Mouse (Mus musculus): ENCODE measurements around the gene Cpvl.

Gene Cpvl

GRCm38 (mm10) chr6:53937143-53938134, 41.0 kb downstream of the Cpvl start:
- DNase-seq (ENCODE audit: low read depth, low spot score) = no peak

- DNase-seq (ENCODE audit: low read depth, low spot score) = no peak
Measured at GRCm38 (mm10) chr6:53931605-53932004, 46.9 kb downstream of the Cpvl start.

GRCm38 (mm10) chr6:53929858-53930257, 48.6 kb downstream of the Cpvl start:
- no peak for DNase-seq (ENCODE audit: low read depth, low spot score)

GRCm38 (mm10) chr6:53926197-53926596, 52.3 kb downstream of the Cpvl start:
- DNase-seq (ENCODE audit: low read depth, low spot score) = no peak

- no peak for DNase-seq (ENCODE audit: low read depth, low spot score)
Measured at GRCm38 (mm10) chr6:53925192-53925591, 53.3 kb downstream of the Cpvl start.

GRCm38 (mm10) chr6:53920041-53920440, 58.4 kb downstream of the Cpvl start:
- no peak for DNase-seq (ENCODE audit: low read depth, low spot score)

GRCm38 (mm10) chr6:53917026-53917558, 61.4 kb downstream of the Cpvl start:
- no peak for DNase-seq (ENCODE audit: low read depth, low spot score)

GRCm38 (mm10) chr6:53915347-53915746, 63.1 kb downstream of the Cpvl start:
- DNase-seq (ENCODE audit: low read depth, low spot score) = no peak

DNA sequence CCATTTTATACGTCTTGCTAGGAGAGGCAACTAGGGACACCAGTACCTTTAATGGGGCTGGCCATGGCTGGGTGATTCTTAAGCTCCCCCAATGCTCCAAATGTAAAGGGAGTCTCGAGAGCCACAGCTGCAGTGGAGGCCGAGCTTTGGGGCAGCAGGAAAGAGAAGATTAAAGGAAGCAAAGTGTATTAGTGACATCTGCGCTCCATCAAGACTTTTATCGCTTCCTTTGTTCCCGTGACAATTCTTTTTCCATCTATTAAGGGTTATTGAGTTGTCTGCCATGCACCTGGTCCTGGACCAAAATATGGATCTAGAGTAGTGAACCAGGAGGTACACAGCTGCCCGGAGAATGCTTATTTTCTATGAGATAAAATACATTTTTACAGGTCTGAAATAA, 65.3 kb downstream of the Cpvl start:
- DNase-seq (ENCODE audit: low read depth, low spot score) = no peak

- no peak for DNase-seq (ENCODE audit: low read depth, low spot score)
Measured at GRCm38 (mm10) chr6:53912112-53912782, 66.2 kb downstream of the Cpvl start.

DNA sequence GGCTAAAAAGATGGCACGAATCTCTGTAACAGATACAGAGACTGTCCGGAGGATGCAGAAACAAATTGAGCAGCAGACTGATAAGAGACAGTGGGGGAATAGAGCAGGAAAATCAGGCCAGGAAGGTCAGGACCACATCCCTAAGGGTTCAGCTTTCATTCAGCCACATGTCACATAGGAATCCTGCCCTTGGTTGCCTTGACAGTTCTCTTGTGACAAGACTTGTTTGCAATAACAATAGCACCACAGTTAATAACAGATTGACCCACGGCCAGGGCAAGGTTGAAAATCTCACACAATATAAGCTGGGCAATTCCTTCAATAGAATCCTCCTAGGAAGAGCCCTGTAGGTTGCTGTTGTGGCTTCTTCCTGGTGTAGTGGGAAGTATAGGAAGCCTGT, 68.5 kb downstream of the Cpvl start:
- DNase-seq (ENCODE audit: low read depth, low spot score) = no peak

DNA sequence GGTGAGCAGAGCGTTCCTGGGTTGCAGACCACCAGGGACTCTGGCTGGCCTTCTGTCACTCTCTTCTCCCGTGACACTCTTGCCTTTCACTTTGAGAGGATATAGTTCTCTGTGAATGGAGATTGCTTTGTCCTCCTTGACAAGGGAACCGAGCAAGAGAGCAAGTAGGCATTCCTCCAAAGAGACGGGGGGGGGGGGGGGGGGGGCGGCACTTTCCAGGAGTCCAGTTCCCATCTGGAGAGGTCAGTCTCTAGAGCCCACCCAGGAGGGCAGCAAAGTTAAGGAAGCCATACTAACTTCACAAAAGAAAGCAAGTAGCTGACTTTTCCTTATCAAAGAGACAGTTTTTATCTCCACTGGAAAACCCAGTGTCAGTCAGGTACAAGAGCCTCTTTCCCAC, 69.0 kb downstream of the Cpvl start:
- no peak for DNase-seq (ENCODE audit: low read depth, low spot score)

DNA sequence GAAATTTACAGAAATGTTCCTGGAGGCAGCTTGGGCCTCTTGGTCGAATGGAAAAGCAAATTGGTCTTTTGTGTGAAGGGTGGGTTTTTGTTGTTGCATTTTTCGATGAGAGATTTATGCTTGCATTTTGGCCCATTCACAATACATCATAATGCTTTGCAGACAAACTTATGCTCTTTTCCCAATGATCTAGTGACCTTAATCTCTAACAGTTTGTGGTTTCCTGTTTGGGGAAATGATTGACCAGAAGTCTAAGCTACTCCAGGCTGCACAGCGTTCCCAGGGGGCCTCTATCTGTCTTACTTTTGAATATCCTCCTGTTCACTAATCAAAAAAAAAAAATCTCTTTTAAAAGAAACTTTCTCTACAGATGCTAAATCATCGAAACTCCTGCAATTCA, 71.6 kb downstream of the Cpvl start:
- no peak for DNase-seq (ENCODE audit: low read depth, low spot score)

DNA sequence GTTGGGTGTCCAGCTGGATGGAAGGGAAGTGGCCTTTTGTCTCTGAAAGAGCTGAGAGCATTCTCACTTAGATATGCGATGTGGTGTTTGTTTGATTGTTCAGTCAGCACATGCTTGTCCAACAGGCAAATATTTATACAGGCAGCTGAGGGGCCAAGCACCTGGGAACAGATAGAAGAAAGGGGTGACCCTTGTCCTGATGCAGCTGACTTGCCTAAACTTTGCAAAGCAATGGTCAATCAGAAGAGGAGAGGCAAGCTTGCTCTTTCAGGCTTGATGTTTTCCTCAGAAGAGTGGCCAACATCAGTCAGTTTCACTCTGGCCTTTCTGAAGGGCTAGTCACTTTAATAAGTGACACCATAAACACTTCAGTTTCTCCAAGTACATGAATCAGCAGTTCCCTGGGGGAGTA, 72.4 kb downstream of the Cpvl start:
- DNase-seq (ENCODE audit: low read depth, low spot score) = no peak

DNA sequence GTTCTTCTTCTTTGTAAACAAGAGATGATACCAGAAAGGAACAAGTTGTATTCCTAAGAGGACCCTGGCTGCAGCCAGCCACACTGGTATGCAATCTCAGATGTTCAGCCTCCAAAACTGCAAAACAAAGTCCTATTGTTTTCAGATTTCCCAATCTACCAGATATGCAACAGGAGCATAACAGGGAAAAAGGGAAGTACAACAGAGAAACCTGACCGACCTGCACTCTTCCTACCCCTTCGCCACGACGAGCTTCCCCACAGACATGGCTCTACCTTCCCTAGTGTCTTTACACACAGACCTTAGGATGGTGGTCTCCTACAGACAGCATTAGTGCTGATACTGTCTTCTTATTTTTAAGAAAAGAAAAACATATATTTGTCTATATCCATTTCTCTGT, 72.9 kb downstream of the Cpvl start:
- DNase-seq (ENCODE audit: low read depth, low spot score) = no peak

DNA sequence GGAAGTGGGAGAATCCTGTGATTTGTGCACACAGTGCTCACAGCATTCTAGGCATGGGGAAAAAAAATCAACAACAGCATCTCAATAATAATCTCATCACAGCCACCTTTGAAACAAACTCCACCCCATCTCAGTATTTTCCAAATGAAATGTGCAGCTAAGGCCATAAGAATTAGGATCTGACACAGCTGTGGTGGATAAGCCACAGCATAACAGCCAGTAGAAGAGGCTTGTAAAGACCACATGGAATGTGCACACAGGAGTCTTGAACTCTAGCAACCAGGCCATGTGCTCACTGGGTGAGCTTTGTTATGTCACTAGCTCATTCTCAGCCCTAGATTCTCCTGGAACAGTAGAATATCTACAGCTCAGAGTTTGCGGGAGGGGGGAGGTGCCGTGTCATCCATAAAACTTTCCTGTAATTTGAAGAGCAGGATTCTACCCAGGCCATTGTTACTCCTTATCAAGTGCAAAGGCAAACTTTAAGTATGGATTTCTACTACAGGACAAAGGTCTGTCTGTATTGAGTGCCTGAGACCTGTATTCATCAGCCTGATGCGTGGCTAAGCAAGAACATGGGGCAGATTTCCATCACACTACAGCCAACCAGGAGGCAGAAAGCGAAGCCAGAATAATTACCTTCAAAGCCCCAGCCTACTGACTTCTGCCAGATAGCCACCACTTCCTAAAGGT, 73.6 kb downstream of the Cpvl start:
- no peak for DNase-seq (ENCODE audit: low read depth, low spot score)

DNA sequence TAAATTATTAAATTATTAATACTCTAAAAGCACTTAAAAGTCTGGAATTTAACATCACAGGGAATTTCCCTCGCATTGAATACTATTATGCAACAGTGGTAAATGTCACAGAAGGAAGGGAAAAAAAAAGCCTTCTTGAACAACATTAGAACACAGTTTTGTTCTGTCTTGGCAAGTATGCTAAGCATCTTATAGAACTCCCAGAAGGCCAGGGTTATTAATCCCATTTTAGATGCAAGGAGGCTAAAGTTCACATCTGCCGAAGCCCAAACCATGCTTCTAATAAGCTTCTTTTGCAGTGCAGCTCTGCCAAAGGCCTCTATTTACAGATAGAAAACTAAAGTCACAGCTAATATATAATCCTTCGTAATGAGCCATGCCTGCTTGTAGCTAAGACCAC, 74.3 kb downstream of the Cpvl start:
- no peak for DNase-seq (ENCODE audit: low read depth, low spot score)

GRCm38 (mm10) chr6:53901741-53902140, 76.7 kb downstream of the Cpvl start:
- no peak for DNase-seq (ENCODE audit: low read depth, low spot score)

GRCm38 (mm10) chr6:53897872-53898464, 80.5 kb downstream of the Cpvl start:
- DNase-seq (ENCODE audit: low read depth, low spot score) = no peak

GRCm38 (mm10) chr6:53897126-53897525, 81.3 kb downstream of the Cpvl start:
- no peak for DNase-seq (ENCODE audit: low read depth, low spot score)

DNA sequence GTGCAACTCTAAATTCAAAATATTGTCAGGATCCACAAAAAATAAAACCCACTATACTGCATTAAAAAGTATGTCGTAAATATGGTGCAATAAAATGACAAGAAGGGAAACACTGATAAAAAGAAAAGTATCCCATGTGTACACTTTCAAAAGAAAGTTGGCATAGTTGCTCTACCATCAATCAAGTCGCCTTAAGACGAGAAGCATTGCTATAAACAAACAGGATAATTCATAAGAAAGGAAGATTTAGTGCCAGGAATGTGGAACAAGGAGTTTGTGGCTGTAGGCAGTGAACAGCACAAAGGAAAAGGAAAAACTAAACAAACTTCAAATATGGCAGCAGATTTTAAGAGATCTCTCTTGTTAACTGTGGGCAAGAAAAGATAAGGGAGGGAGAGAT, 84.7 kb downstream of the Cpvl start:
- DNase-seq (ENCODE audit: low read depth, low spot score) = no peak

GRCm38 (mm10) chr6:53891109-53891508, 87.4 kb downstream of the Cpvl start:
- no peak for DNase-seq (ENCODE audit: low read depth, low spot score)
